Mouse (Mus musculus): ENCODE measurements at regions not wholly inside any gene's neighbourhood (a gene's known extent, or its start where the extent isn't known, plus 50 kb on each side); places are given as distances from the start of the nearest gene placed in this dataset.

- H3K4me2 ChIP-seq = no peak overlapping the region
- H3K36me3 ChIP-seq = no peaks in the 10 kb centered on the region
- H3K4me3 ChIP-seq (replicated peaks) = no peak overlapping the region
- 89% methylated on average over 1 of the region's 1 CpGs for WGBS
- H3K9ac ChIP-seq = no peak overlapping the region
- no peak overlapping the region for H3K27ac ChIP-seq
- H3K9me3 ChIP-seq = no peaks in the 10 kb centered on the region
- no peaks in the 10 kb centered on the region for H3K27me3 ChIP-seq (replicated peaks)
- H3K4me1 ChIP-seq = 0 out of 2 replicates have a peak, but pooled peaks cover 2% of the 10 kb centered on the region
- ATAC-seq (ENCODE audit: insufficient read depth, low FRiP score, low read depth) = no peak
These were observed 221.7 kb upstream of the Mphosph6 start for GRCm38 (mm10) chr8:118023451-118023850.

GRCm38 (mm10) chr8:118021978-118022377, 220.2 kb upstream of the Mphosph6 start:
- H3K4me1 ChIP-seq = peaks cover 6% of the 10 kb centered on the region; the same call in 1 of the 2 replicates
- no peaks in the 10 kb centered on the region for H3K27me3 ChIP-seq (replicated peaks)
- 22% methylated on average over 3 of the region's 3 CpGs for WGBS
- H3K27ac ChIP-seq = no peak overlapping the region
- H3K9me3 ChIP-seq = no peaks in the 10 kb centered on the region
- no peak overlapping the region for H3K9ac ChIP-seq
- ATAC-seq (ENCODE audit: insufficient read depth, low FRiP score, low read depth) = no peak
- no peak overlapping the region for H3K4me3 ChIP-seq (replicated peaks)
- H3K4me2 ChIP-seq = no peak overlapping the region
- H3K36me3 ChIP-seq = no peaks in the 10 kb centered on the region

- no peak overlapping the region for H3K27ac ChIP-seq
- no peaks in the 10 kb centered on the region for H3K36me3 ChIP-seq
- no peaks in the 10 kb centered on the region for H3K9me3 ChIP-seq
- H3K27me3 ChIP-seq (replicated peaks) = no peaks in the 10 kb centered on the region
- peak; percentile 66; the same call in 1 of the 2 replicates for ATAC-seq (ENCODE audit: insufficient read depth, low FRiP score, low read depth)
- no peak overlapping the region for H3K9ac ChIP-seq
- 32% methylated on average over 6 of the region's 6 CpGs for WGBS
- peaks cover 6% of the 10 kb centered on the region; the same call in 1 of the 2 replicates for H3K4me1 ChIP-seq
- H3K4me3 ChIP-seq (replicated peaks) = no peak overlapping the region
- H3K4me2 ChIP-seq = no peak overlapping the region
These were observed 215.5 kb upstream of the Mphosph6 start for GRCm38 (mm10) chr8:118017261-118017660.

- H3K27me3 ChIP-seq (replicated peaks) = no peaks in the 10 kb centered on the region
- no peak for ATAC-seq (ENCODE audit: insufficient read depth, low FRiP score, low read depth)
- no peaks in the 10 kb centered on the region for H3K9me3 ChIP-seq
- H3K4me2 ChIP-seq = no peak overlapping the region
- no peaks in the 10 kb centered on the region for H3K4me1 ChIP-seq
- no peak overlapping the region for H3K27ac ChIP-seq
- no peaks in the 10 kb centered on the region for H3K36me3 ChIP-seq
- H3K4me3 ChIP-seq (replicated peaks) = no peak overlapping the region
- H3K9ac ChIP-seq = no peak overlapping the region
- WGBS = 47% methylated on average over 2 of the region's 2 CpGs
These were observed 203.4 kb upstream of the Mphosph6 start for GRCm38 (mm10) chr8:118005186-118005585.

- Histone ChIP-seq H3K9ac (no peak overlapping the region), H3K4me2 (no peak overlapping the region), H3K4me1 (no peaks in the 10 kb centered on the region), H3K4me3 (replicated peaks) (no peak overlapping the region), H3K27ac (no peak overlapping the region), H3K9me3 (no peaks in the 10 kb centered on the region), H3K36me3 (no peaks in the 10 kb centered on the region), H3K27me3 (replicated peaks) (no peaks in the 10 kb centered on the region)
- 34% methylated on average over 7 of the region's 7 CpGs for WGBS
- ATAC-seq (ENCODE audit: insufficient read depth, low FRiP score, low read depth) = no peak
These were observed 202.7 kb upstream of the Mphosph6 start for GRCm38 (mm10) chr8:118004391-118004851.

GRCm38 (mm10) chr8:118001138-118001537, 199.4 kb upstream of the Mphosph6 start:
- Histone ChIP-seq H3K27me3 (replicated peaks) (no peaks in the 10 kb centered on the region), H3K4me1 (no peaks in the 10 kb centered on the region), H3K4me3 (replicated peaks) (no peak overlapping the region), H3K36me3 (no peaks in the 10 kb centered on the region), H3K9me3 (no peaks in the 10 kb centered on the region), H3K9ac (no peak overlapping the region), H3K27ac (no peak overlapping the region), H3K4me2 (no peak overlapping the region)
- WGBS = 85% methylated on average over 10 of the region's 10 CpGs
- ATAC-seq (ENCODE audit: insufficient read depth, low FRiP score, low read depth) = no peak

- Histone ChIP-seq H3K4me1 (no peaks in the 10 kb centered on the region), H3K36me3 (no peaks in the 10 kb centered on the region), H3K4me3 (replicated peaks) (no peak overlapping the region), H3K4me2 (no peak overlapping the region), H3K9ac (no peak overlapping the region), H3K27ac (no peak overlapping the region), H3K9me3 (no peaks in the 10 kb centered on the region), H3K27me3 (replicated peaks) (no peaks in the 10 kb centered on the region)
- ATAC-seq (ENCODE audit: insufficient read depth, low FRiP score, low read depth) = no peak
- 84% methylated on average over 7 of the region's 7 CpGs for WGBS
These were observed 190.1 kb upstream of the Mphosph6 start for GRCm38 (mm10) chr8:117991826-117992225.

GRCm38 (mm10) chr8:117988781-117989180, 187.0 kb upstream of the Mphosph6 start:
- H3K36me3 ChIP-seq = no peaks in the 10 kb centered on the region
- ATAC-seq (ENCODE audit: insufficient read depth, low FRiP score, low read depth) = no peak
- no peak overlapping the region for H3K27ac ChIP-seq
- no peak overlapping the region for H3K9ac ChIP-seq
- no peaks in the 10 kb centered on the region for H3K4me1 ChIP-seq
- no peaks in the 10 kb centered on the region for H3K9me3 ChIP-seq
- no peak overlapping the region for H3K4me2 ChIP-seq
- no peaks in the 10 kb centered on the region for H3K27me3 ChIP-seq (replicated peaks)
- H3K4me3 ChIP-seq (replicated peaks) = no peak overlapping the region
- WGBS = 45% methylated on average over 5 of the region's 5 CpGs

GRCm38 (mm10) chr8:117968306-117968705, 166.6 kb upstream of the Mphosph6 start:
- no peak overlapping the region for H3K9ac ChIP-seq
- no peaks in the 10 kb centered on the region for H3K27me3 ChIP-seq (replicated peaks)
- no peaks in the 10 kb centered on the region for H3K36me3 ChIP-seq
- no peak overlapping the region for H3K4me3 ChIP-seq (replicated peaks)
- H3K4me1 ChIP-seq = no peaks in the 10 kb centered on the region
- H3K4me2 ChIP-seq = no peak overlapping the region
- 90% methylated on average over 5 of the region's 5 CpGs for WGBS
- no peaks in the 10 kb centered on the region for H3K9me3 ChIP-seq
- no peak for ATAC-seq (ENCODE audit: insufficient read depth, low FRiP score, low read depth)
- no peak overlapping the region for H3K27ac ChIP-seq

GRCm38 (mm10) chr8:117966556-117966955, 164.8 kb upstream of the Mphosph6 start:
- ATAC-seq (ENCODE audit: insufficient read depth, low FRiP score, low read depth) = no peak
- Histone ChIP-seq H3K36me3 (no peaks in the 10 kb centered on the region), H3K4me3 (replicated peaks) (no peak overlapping the region), H3K4me2 (no peak overlapping the region), H3K4me1 (no peaks in the 10 kb centered on the region), H3K27ac (no peak overlapping the region), H3K27me3 (replicated peaks) (no peaks in the 10 kb centered on the region), H3K9me3 (no peaks in the 10 kb centered on the region), H3K9ac (no peak overlapping the region)
- 86% methylated on average over 5 of the region's 5 CpGs for WGBS

- H3K4me2 ChIP-seq = no peak overlapping the region
- no peaks in the 10 kb centered on the region for H3K4me1 ChIP-seq
- H3K27ac ChIP-seq = no peak overlapping the region
- H3K9me3 ChIP-seq = no peaks in the 10 kb centered on the region
- 81% methylated on average over 13 of the region's 13 CpGs for WGBS
- H3K36me3 ChIP-seq = no peaks in the 10 kb centered on the region
- H3K27me3 ChIP-seq (replicated peaks) = no peaks in the 10 kb centered on the region
- H3K9ac ChIP-seq = no peak overlapping the region
- no peak for ATAC-seq (ENCODE audit: insufficient read depth, low FRiP score, low read depth)
- no peak overlapping the region for H3K4me3 ChIP-seq (replicated peaks)
These were observed 161.7 kb upstream of the Mphosph6 start for GRCm38 (mm10) chr8:117963426-117963825.

- no peaks in the 10 kb centered on the region for H3K36me3 ChIP-seq
These were observed 160.9 kb upstream of the Mphosph6 start for GRCm38 (mm10) chr8:117962666-117963065.

GRCm38 (mm10) chr8:117959501-117959900, 157.8 kb upstream of the Mphosph6 start:
- H3K4me1 ChIP-seq = no peaks in the 10 kb centered on the region
- H3K27ac ChIP-seq = no peak overlapping the region
- WGBS = 74% methylated on average over 8 of the region's 8 CpGs
- no peaks in the 10 kb centered on the region for H3K36me3 ChIP-seq
- H3K4me2 ChIP-seq = no peak overlapping the region
- H3K27me3 ChIP-seq (replicated peaks) = no peaks in the 10 kb centered on the region
- ATAC-seq (ENCODE audit: insufficient read depth, low FRiP score, low read depth) = no peak
- H3K9ac ChIP-seq = no peak overlapping the region
- H3K9me3 ChIP-seq = no peaks in the 10 kb centered on the region
- no peak overlapping the region for H3K4me3 ChIP-seq (replicated peaks)

More at GRCm38 (mm10) chr8:117962666-117963065, 160.9 kb upstream of the Mphosph6 start:
- no peak overlapping the region for H3K4me3 ChIP-seq (replicated peaks)
- H3K4me2 ChIP-seq = no peak overlapping the region
- 68% methylated on average over 8 of the region's 8 CpGs for WGBS
- H3K27ac ChIP-seq = no peak overlapping the region
- H3K4me1 ChIP-seq = no peaks in the 10 kb centered on the region
- H3K27me3 ChIP-seq (replicated peaks) = no peaks in the 10 kb centered on the region
- H3K9me3 ChIP-seq = no peaks in the 10 kb centered on the region
- no peak for ATAC-seq (ENCODE audit: insufficient read depth, low FRiP score, low read depth)
- no peak overlapping the region for H3K9ac ChIP-seq
